Mouse (Mus musculus) liver, adult (tissue): Measurements from ENCODE around the gene Wasf2.

Experiments
- GATA4 ChIP-seq: IDR thresholded peaks from 2 replicates; pipeline ENCODE4 v1.6.1; 2014; ENCODE audit warnings: mild to moderate bottlenecking, low read length; ENCODE audit not compliant: insufficient replicate concordance

Gene Wasf2

DNA sequence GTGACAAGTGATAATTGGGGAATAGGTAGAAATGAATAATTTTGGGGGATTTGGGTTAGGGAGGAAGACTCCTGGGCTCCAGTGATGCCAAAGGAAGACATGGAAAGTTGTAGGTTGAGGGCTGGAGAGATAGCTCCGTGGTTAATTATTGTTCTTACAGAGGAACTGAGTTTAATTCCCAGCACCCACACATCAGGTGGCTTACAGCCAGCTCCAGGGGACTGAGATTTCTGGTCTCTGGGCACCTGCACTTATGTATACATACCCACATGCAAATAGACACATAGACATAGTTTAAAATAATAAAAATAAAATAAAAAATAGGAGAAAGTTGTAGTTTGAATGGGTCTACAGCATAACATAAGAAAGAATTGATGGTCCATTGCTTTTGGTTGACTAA, 6.6 kb downstream of the Wasf2 start:
- no peak for TF ChIP-seq GATA4

- TF ChIP-seq GATA4, result peak; percentile 62; the same call in 1 of the 2 replicates
Measured at GRCm38 (mm10) chr4:133138971-133139370, 8.7 kb downstream of the Wasf2 start.

DNA sequence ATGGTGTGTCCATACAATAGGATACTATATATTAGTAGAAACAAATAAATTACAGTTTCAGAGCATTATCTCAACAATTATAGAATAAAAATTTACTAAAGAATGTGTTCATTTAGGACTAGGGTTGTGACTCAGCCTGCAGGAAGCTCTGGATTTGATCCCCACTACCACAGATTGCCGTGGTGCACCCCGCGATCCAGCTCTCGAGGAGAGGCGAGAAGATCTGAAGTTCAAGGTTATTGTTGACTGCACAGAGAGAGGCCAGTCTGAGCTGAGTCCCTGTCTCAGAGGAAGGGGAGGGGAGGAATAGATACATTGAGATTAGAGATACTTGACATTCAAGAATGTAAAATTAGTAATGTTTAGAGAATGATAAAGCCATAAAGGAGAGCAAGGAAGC, 24.7 kb downstream of the Wasf2 start:
- no peak for TF ChIP-seq GATA4

DNA sequence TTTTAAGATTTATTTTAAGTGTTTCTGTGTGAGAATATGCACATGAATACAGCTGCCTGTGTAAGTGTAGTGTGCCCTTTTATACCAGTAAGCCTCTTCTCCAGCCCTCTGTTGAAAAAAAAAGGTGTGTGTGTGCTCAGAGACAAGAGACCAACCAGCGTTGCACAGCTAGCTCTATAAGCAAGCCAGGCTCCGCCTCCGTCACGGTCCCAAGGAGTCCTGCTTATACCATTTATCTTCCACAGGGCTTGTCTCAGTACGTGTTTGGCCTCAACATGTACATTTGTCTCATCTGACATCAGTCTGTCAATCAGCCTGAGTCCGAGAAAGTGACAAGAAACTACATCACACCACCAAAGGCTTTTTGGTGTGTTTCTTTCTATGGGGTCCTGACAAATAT, 25.4 kb downstream of the Wasf2 start:
- no peak for TF ChIP-seq GATA4

DNA sequence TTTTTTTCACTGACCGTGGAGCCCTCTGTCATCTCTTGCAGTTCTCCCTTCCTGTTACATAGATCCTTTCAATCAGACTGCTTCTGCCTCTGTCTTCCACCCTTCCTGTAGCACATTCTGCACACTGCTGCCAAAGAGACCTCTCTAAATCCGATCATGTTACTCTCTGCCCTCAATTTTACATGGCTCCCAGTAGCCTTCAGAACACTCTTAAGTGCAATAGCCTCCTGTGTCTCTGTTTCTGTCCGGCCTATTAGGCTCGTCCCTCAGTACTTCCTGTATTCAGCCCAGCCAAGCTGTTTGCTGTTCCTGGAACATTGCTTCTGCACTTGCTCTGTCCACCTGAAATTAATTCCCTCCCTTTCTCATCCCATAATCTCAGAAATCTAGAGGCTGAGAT, 26.1 kb downstream of the Wasf2 start:
- TF ChIP-seq GATA4, result no peak

DNA sequence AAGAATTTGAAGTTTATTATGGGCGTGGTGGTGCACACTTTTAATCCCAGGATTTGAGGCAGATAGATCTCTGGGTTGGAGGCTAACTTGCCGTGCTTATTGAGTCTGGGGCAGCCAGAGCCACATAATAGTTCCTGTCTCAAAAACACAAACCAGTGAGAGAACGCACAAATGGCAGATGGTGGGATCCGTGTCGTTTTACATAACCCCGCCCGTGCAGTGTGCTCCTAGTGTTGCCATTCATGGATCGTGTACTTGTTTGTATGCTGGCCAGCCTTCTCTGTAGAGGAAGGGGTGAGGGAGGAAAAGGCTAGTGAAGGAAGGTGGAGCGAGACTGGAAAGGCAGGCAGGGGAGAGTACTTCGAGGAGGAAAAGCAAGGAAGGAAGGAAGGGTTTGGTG, 26.5 kb downstream of the Wasf2 start:
- no peak for TF ChIP-seq GATA4

DNA sequence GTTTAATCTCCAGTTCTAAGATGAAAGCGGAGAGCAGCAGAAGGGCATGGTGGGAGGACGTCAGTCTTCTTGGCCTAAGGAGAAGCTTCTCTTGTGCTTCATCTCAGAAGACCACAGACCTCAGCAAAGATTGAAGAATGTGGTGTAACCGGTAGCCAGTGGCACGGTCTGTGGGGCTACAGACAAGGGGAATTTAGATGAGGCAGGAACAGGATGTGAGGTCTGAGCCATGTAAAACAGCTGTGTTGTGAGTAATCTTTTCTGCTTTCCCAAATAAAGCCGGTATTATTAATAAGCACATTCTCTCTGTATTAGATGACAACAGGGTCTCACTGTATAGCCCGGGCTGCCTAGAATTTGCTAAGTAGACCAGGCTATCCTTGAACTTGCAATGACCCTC, 28.8 kb downstream of the Wasf2 start:
- no peak for TF ChIP-seq GATA4

DNA sequence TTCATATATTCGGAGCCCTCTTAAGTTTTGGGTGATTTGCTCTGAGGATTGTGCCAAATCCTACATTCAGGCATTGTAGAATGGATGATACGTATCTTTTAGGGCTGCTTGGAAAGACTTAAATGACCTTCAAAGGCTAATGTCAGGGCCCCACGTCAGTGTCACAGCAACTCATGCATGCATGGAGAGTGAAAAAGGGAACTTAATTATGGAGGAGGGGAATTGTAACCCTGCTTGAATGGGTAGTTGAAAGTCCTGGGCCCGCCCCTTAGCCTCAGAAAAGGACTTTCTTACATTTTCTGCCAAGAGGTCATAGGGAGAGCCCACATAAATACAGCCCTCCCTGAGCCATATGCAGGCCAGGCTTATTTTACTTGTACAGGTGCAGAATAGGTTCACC, 29.3 kb downstream of the Wasf2 start:
- TF ChIP-seq GATA4, result no peak

DNA sequence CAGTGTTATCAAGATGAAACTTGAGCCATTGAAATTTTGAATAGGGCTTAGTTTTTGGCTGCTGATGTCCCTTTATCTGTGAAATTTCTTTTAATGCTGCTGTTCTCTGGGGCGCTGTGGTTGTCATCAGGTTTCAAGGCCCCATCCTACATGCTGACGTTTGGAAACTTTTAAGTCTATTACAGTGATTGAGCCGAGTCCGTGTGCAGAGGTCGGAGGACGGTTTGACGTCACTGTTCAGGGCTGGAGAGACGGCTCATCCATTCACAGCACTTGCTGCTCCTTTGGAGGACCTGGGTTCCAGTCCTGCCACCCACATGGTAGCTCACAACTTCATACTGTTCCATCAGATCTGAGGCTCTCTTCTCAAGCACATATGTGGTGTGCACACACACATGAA, 29.9 kb downstream of the Wasf2 start:
- no peak for TF ChIP-seq GATA4

GRCm38 (mm10) chr4:133160821-133161220, 30.5 kb downstream of the Wasf2 start:
- TF ChIP-seq GATA4, result no peak

- no peak for TF ChIP-seq GATA4
Measured at GRCm38 (mm10) chr4:133162196-133162595, 31.9 kb downstream of the Wasf2 start.

- TF ChIP-seq GATA4, result no peak
Measured at GRCm38 (mm10) chr4:133166773-133167172, 36.5 kb downstream of the Wasf2 start.

DNA sequence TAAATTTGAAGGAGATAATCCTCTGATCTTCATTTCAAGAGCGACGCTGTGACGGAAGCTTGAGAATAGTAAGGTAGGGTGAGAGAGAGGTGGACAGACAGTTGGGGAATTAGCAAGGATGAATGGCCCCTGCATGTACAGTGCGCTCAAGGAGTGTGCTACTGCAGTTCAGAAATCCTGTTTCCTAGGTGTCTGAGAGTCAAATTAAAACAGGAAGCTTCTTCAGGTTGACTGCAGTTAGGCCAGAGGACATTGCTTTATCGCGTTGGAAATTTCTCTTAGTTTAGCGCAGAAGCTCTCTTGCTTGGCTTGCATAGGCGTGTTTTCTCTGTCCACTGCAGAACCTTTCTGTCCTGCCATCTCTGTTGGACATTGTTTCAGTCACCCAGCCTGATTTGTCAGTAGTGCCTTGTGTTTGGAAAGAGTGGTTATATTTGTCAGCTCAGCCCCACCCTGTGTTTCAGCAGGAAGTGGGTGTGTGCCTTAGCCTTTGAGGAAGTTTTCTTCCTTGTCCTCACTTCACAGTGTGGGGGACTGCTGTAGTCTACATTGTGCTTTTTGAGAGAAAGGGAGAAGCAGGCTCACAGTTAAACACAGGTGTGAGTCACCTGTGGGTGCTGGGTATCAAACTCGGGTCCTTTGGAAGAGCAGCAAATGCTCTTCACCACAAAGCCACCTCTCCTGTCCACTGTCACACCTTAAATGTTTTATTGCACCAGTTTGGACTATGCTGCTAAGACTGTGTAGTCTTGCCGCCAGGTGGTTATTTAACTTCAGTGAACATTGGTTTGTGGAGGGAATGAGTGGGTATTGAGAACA, 39.1 kb downstream of the Wasf2 start:
- TF ChIP-seq GATA4, result no peak

DNA sequence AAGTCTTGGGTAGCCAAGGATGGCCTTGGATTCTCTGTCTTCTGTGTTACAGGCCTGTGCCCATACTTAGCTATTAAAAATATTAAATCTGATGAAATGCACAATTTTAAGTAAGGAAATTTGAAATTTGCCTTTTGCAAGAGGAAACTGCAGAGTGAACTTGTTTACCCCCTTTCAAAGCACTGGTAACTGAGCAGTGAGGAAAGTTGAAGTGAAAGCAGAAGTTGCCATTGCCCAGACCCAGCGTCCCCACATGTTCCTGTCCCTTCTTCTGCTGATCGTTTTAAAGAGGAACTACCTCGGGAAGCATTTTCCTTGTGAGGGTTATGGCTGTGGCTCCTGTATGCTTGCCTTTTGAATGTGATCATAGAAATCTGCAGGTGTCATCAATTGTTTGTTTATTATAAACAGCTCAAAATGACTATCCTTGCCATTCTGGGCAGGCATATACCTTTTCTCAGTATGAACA, 39.8 kb downstream of the Wasf2 start:
- no peak for TF ChIP-seq GATA4

- TF ChIP-seq GATA4, result no peak
Measured at GRCm38 (mm10) chr4:133170616-133171015, 40.3 kb downstream of the Wasf2 start.

GRCm38 (mm10) chr4:133172451-133172850, 42.1 kb downstream of the Wasf2 start:
- no peak for TF ChIP-seq GATA4

- no peak for TF ChIP-seq GATA4
Measured at GRCm38 (mm10) chr4:133174361-133174760, 44.1 kb downstream of the Wasf2 start.
